Mouse (Mus musculus) CH12.LX (cell line): ENCODE results near the gene Calcoco1. TPM values are rescaled to one million over a fixed set of nuclear protein-coding genes. Genes with fewer than 3 reads are reported as not detected.
A peak's percentile ranks its signal among the peaks of the same experiment; 100 is the strongest.

Source experiments
- DNase-seq: peaks from one replicate; pipeline ENCODE4 v3.0.0-alpha.2; 2013; ENCODE audit errors: extremely low read depth
- H3K27ac ChIP-seq: 2 replicates; pipeline ENCODE4 v1.5.1; 2012; ENCODE audit warnings: low read depth, mild to moderate bottlenecking, control low read depth, moderate library complexity; ENCODE audit not compliant: insufficient read depth
- H3K27me3 ChIP-seq: replicated peaks from 2 replicates; pipeline ENCODE3; 2012; ENCODE audit warnings: inconsistent platforms
- H3K36me3 ChIP-seq, 2 experiments: replicated peaks in 1 of 2; 2 replicates each; pipeline versions ENCODE3 to v1.6.1; 2012; ENCODE audit warnings: inconsistent platforms in 1 of 2, low read length in 1 of 2, mild to moderate bottlenecking in 1 of 2, mixed read lengths in 1 of 2, moderate library complexity in 1 of 2; ENCODE audit not compliant: control insufficient read depth in 1 of 2, insufficient read depth in 1 of 2
- H3K4me1 ChIP-seq, 2 experiments: 2 replicates each; pipeline ENCODE4 v1.6.1; 2012; ENCODE audit warnings: inconsistent platforms in 1 of 2, moderate library complexity in 1 of 2; ENCODE audit not compliant: insufficient read depth in 2 of 2, control insufficient read depth in 1 of 2
- H3K4me2 ChIP-seq: 2 replicates; pipeline ENCODE4 v1.6.1; 2012; ENCODE audit warnings: low read depth, mild to moderate bottlenecking, control low read depth; ENCODE audit not compliant: poor library complexity, insufficient read depth, severe bottlenecking
- H3K4me3 ChIP-seq, 3 experiments: fragments of 150-350 bp in 1 of 3; sonication (generic) in 1 of 3; replicated peaks in 1 of 3; 2 replicates each; pipeline versions ENCODE3 to v1.5.1; 2011 to 2012; ENCODE audit warnings: low read depth in 2 of 3, low read length in 2 of 3, mild to moderate bottlenecking in 2 of 3, moderate library complexity in 2 of 3, control low read depth in 1 of 3, improper control_type of control experiment in 1 of 3, inconsistent platforms in 1 of 3, mixed read lengths in 1 of 3; ENCODE audit not compliant: poor library complexity in 1 of 3
- H3K79me2 ChIP-seq: replicated peaks from 2 replicates; pipeline ENCODE4 v1.6.1; 2012; ENCODE audit warnings: mild to moderate bottlenecking, moderate library complexity; ENCODE audit not compliant: control insufficient read depth, poor library complexity, insufficient read depth, severe bottlenecking; ENCODE audit errors: extremely low read depth
- H3K9ac ChIP-seq: 2 replicates; pipeline ENCODE4 v1.6.1; 2012; ENCODE audit warnings: low read depth, mild to moderate bottlenecking, control low read depth, moderate library complexity; ENCODE audit not compliant: insufficient read depth
- H3K9me3 ChIP-seq: replicated peaks from 2 replicates; pipeline ENCODE3; 2012; ENCODE audit warnings: low read length, inconsistent platforms, mixed read lengths
- CTCF ChIP-seq, 2 experiments: IDR thresholded peaks in 1 of 2; conservative IDR thresholded peaks in 1 of 2; 2 replicates each; pipeline ENCODE4 v1.5.1; 2011 to 2012; ENCODE audit warnings: low read depth in 2 of 2, low read length in 2 of 2, improper control_type of control experiment in 1 of 2, inconsistent platforms in 1 of 2, mild to moderate bottlenecking in 1 of 2, moderate library complexity in 1 of 2
- E2F4 ChIP-seq: IDR thresholded peaks from 2 replicates; pipeline ENCODE4 v1.6.1; 2011; ENCODE audit warnings: low read depth, low read length, improper control_type of control experiment; ENCODE audit not compliant: insufficient replicate concordance
- ELF1 ChIP-seq: IDR thresholded peaks from 2 replicates; pipeline ENCODE4 v1.6.1; 2014; ENCODE audit warnings: low read depth, mild to moderate bottlenecking, inconsistent platforms, low read length, improper control_type of control experiment
- EP300 ChIP-seq: IDR thresholded peaks from 2 replicates; pipeline ENCODE4 v1.6.1; 2011; ENCODE audit warnings: low read length, improper control_type of control experiment
- ETS1 ChIP-seq: conservative IDR thresholded peaks from 2 replicates; pipeline ENCODE4 v1.6.1; 2012; ENCODE audit warnings: low read depth, mild to moderate bottlenecking, inconsistent platforms, low read length, improper control_type of control experiment, moderate library complexity
- IRF4 ChIP-seq: IDR thresholded peaks from 2 replicates; pipeline ENCODE4 v1.6.1; 2014; ENCODE audit warnings: low read depth, mild to moderate bottlenecking, inconsistent platforms, low read length, improper control_type of control experiment
- JUN ChIP-seq: IDR thresholded peaks from 2 replicates; pipeline ENCODE4 v1.6.1; 2011; ENCODE audit warnings: low read depth, mild to moderate bottlenecking, low read length, improper control_type of control experiment, moderate library complexity; ENCODE audit not compliant: insufficient read depth
- KAT2A ChIP-seq: IDR thresholded peaks from 2 replicates; pipeline ENCODE4 v1.6.1; 2012; ENCODE audit warnings: low read length, improper control_type of control experiment, inconsistent platforms; ENCODE audit not compliant: insufficient replicate concordance
- MEF2A ChIP-seq: IDR thresholded peaks from 2 replicates; pipeline ENCODE4 v1.6.1; 2014; ENCODE audit warnings: low read depth, mild to moderate bottlenecking, inconsistent platforms, low read length, improper control_type of control experiment, borderline replicate concordance
- NRF1 ChIP-seq: IDR thresholded peaks from 2 replicates; pipeline ENCODE4 v1.6.1; 2014; ENCODE audit warnings: low read depth, mild to moderate bottlenecking, inconsistent platforms, low read length, improper control_type of control experiment, moderate library complexity
- USF2 ChIP-seq: conservative IDR thresholded peaks from 2 replicates; pipeline ENCODE4 v1.6.1; 2011; ENCODE audit warnings: low read depth, low read length, improper control_type of control experiment
- ZC3H11A ChIP-seq: IDR thresholded peaks from 2 replicates; pipeline ENCODE4 v1.6.1; 2012; ENCODE audit warnings: low read depth, mild to moderate bottlenecking, inconsistent platforms, low read length, improper control_type of control experiment
- ZNF384 ChIP-seq: IDR thresholded peaks from 2 replicates; pipeline ENCODE4 v1.6.1; 2012; ENCODE audit warnings: low read depth, low read length, improper control_type of control experiment, inconsistent platforms
- dilution Hi-C: fragments of 300-500 bp; cut with MboI; formaldehyde crosslinking; loops from 2 replicates; pipeline ENCODE4 v1.14.3; 2020; ENCODE audit warnings: low sequenced_read_pairs; ENCODE audit not compliant: extremely low pct_unique_long_range_greater_than_20kb, extremely low pct_ligation_motif_present
- in situ Hi-C: fragments of 300-500 bp; cut with MboI; formaldehyde crosslinking; loops from 3 replicates; pipeline ENCODE4 v1.14.3; 2019; ENCODE audit warnings: low sequenced_read_pairs, low pct_ligation_motif_present, low pct_unique_long_range_greater_than_20kb, mixed read lengths
- polyA plus RNA-seq: library from polyadenylated mRNA; unstranded; fragments of >175 nt; gene quantifications from 2 replicates; pipeline ENCODE4 v1.2.1, GENCODE M21; 2012; ENCODE audit warnings: low read depth; ENCODE audit not compliant: insufficient read length
- total RNA-seq, 2 experiments: library from RNA; depleted of rRNA; stranded (reverse); fragments of 300-350 nt in 1 of 2; fragments of >200 nt in 1 of 2; gene quantifications; 2 replicates each; pipeline ENCODE4 v1.2.3; 2012 to 2014

Calcoco1 gene
- total and polyA plus RNA-seq, 3 experiments, result 3.6 to 8.5 (median 7.6) TPM

GRCm38 (mm10) chr15:102732406-102732805 is 10.4 kb upstream of the Calcoco1 start:
- no peaks in the 10 kb centered on the region for H3K9me3 ChIP-seq
- H3K4me3 ChIP-seq, result no peak overlapping the region
- dilution Hi-C loops, result no loop called here
- H3K4me2 ChIP-seq, result no peak overlapping the region
- H3K4me1 ChIP-seq, result peaks cover 0 to 4% of the 10 kb centered on the region in 2 experiments; a peak in 1 of 4 replicates
- H3K36me3 ChIP-seq, result no peaks in the 10 kb centered on the region
- peaks cover 54% of the 10 kb centered on the region for H3K27me3 ChIP-seq
- no peaks in the 10 kb centered on the region for H3K79me2 ChIP-seq
- no peak for DNase-seq
- no peak overlapping the region for H3K9ac ChIP-seq
- in situ Hi-C loops, result loop anchor here (25.0 kb wide), 1 partner anchor 430 kb away; the partner anchor contains the start of gene Smug1
- no peak overlapping the region for H3K27ac ChIP-seq
- no peak for TF ChIP-seq ZC3H11A
- no peak for TF ChIP-seq E2F4
- no peak for TF ChIP-seq CTCF (conservative IDR thresholded peaks at IDR 0.05 in 1 of 2, IDR thresholded peaks at IDR 0.05 in 1 of 2; ENCODE audit: low read depth in 2 of 2, low read length in 2 of 2)
- no peak for TF ChIP-seq USF2
- no peak for TF ChIP-seq EP300
- TF ChIP-seq NRF1, result no peak
- TF ChIP-seq JUN, result no peak
- no peak for TF ChIP-seq KAT2A

GRCm38 (mm10) chr15:102727951-102728350 is 6.0 kb upstream of the Calcoco1 start:
- TF ChIP-seq ETS1 (no peak), ZNF384 (no peak), IRF4 (no peak), MEF2A (no peak)
- TF ChIP-seq, all 38 proteins: peak for 0
- DNase-seq, result no peak
- H3K9me3 ChIP-seq, result peaks cover 2% of the 10 kb centered on the region
- H3K79me2 ChIP-seq, result no peaks in the 10 kb centered on the region
- no peak overlapping the region for H3K9ac ChIP-seq
- no peak overlapping the region for H3K4me2 ChIP-seq
- dilution Hi-C loops, result no loop called here
- no peak overlapping the region for H3K4me3 ChIP-seq
- H3K4me1 ChIP-seq, result peaks cover 0 to 5% of the 10 kb centered on the region in 2 experiments; a peak in 1 of 4 replicates
- peaks cover 35% of the 10 kb centered on the region for H3K27me3 ChIP-seq
- H3K27ac ChIP-seq, result no peak overlapping the region
- no peaks in the 10 kb centered on the region for H3K36me3 ChIP-seq
- in situ Hi-C loops, result loop anchor here (25.0 kb wide), 1 partner anchor 434 kb away; the partner anchor contains the start of gene Smug1

GRCm38 (mm10) chr15:102723358-102724135 is 1.6 kb upstream of the Calcoco1 start:
- Histone ChIP-seq H3K27me3 (peaks cover 24% of the 10 kb centered on the region), H3K4me3 (no peak overlapping the region), H3K36me3 (peaks cover 5% of the 10 kb centered on the region in 2 experiments), H3K4me2 (no peak overlapping the region), H3K9me3 (peaks cover 2% of the 10 kb centered on the region), H3K27ac (no peak overlapping the region), H3K9ac (no peak overlapping the region), H3K4me1 (peaks cover 3 to 18% of the 10 kb centered on the region in 2 experiments), H3K79me2 (no peaks in the 10 kb centered on the region)
- no peak for DNase-seq
- dilution Hi-C loops, result no loop called here
- TF ChIP-seq ZNF384 (peak; percentile 38; the same call in 1 of the 2 replicates), ELF1 (no peak), CTCF (conservative IDR thresholded peaks at IDR 0.05 in 1 of 2, IDR thresholded peaks at IDR 0.05 in 1 of 2; ENCODE audit: low read depth in 2 of 2, low read length in 2 of 2) (no peak)
- in situ Hi-C loops, result no loop called here
